ENCODE assay signal across 14 mouse cellular contexts in genomic region chr12:54002496-54002895, GRCm38 (mm10).
DNase-seq lines count a peak whose midpoint lies in the region; ATAC-seq and TF ChIP-seq lines count a peak whose summit lies in the region.
"Had no signal": no experiment of that assay in that cellular context is flagged by ENCODE, and none has a peak within 500 bp of the region (broad histone marks: within the 10 kb centered on the region; RNA-seq: fewer than 3 reads in every experiment).

No protein-coding gene starts in this region.

- in situ Hi-C loops in Patski (cut with MboI; ENCODE audit: low pct_unique_long_range_greater_than_20kb): no loop called here

- POLR2A ChIA-PET in Patski (lab: Charles Lee): interaction anchor here (0.7 kb wide), 1 partner anchor 718 kb away, joined by 3 read pairs; no protein-coding TSS in a partner anchor

- no peaks in the 10 kb centered on the region for H3K36me3 ChIP-seq in hindbrain, postnatal 0 days (ENCODE audit: insufficient read depth, low read length)
- no peaks in the 10 kb centered on the region for H3K36me3 ChIP-seq in hindbrain, embryonic 13.5 days
- H3K36me3 ChIP-seq in midbrain, postnatal 0 days (ENCODE audit: insufficient read depth, low read length): no peaks in the 10 kb centered on the region
- no peaks in the 10 kb centered on the region for H3K36me3 ChIP-seq in midbrain, embryonic 11.5 days (ENCODE audit: control insufficient read depth, insufficient read depth, low read length)
- no peaks in the 10 kb centered on the region for H3K36me3 ChIP-seq in forebrain, embryonic 11.5 days (ENCODE audit: control insufficient read depth, insufficient read depth, low read length)
- H3K36me3 ChIP-seq in heart, embryonic 12.5 days: no peaks in the 10 kb centered on the region
- H3K36me3 ChIP-seq: G1E; kidney, embryonic 15.5 days had no signal

- H3K4me1 ChIP-seq in hindbrain, postnatal 0 days (ENCODE audit: insufficient read depth, low read length): no peaks in the 10 kb centered on the region
- H3K4me1 ChIP-seq in hindbrain, embryonic 13.5 days (replicated peaks): peaks cover 11% of the 10 kb centered on the region
- H3K4me1 ChIP-seq in midbrain, postnatal 0 days (ENCODE audit: insufficient read depth, low read length): no peaks in the 10 kb centered on the region
- no peaks in the 10 kb centered on the region for H3K4me1 ChIP-seq in midbrain, embryonic 11.5 days (ENCODE audit: control insufficient read depth, insufficient read depth, low read length)
- H3K4me1 ChIP-seq in forebrain, embryonic 11.5 days (replicated peaks; ENCODE audit: control insufficient read depth, insufficient read depth, low read length): no peaks in the 10 kb centered on the region
- H3K4me1 ChIP-seq in heart, embryonic 12.5 days (replicated peaks): peaks cover 21% of the 10 kb centered on the region

- H3K4me2 ChIP-seq in hindbrain, postnatal 0 days (ENCODE audit: low read depth, low read length): no peak overlapping the region
- no peak overlapping the region for H3K4me2 ChIP-seq in hindbrain, embryonic 13.5 days
- H3K4me2 ChIP-seq in midbrain, postnatal 0 days (ENCODE audit: low read depth, low read length, poor library complexity, severe bottlenecking): no peak overlapping the region
- no peak overlapping the region for H3K4me2 ChIP-seq in midbrain, embryonic 11.5 days
- no peak overlapping the region for H3K4me2 ChIP-seq in forebrain, embryonic 11.5 days (ENCODE audit: low read depth, low read length, severe bottlenecking)
- H3K4me2 ChIP-seq in heart, embryonic 12.5 days: no peak overlapping the region
- H3K4me2 ChIP-seq: kidney, embryonic 15.5 days had no signal

- no peak overlapping the region for H3K9ac ChIP-seq in hindbrain, postnatal 0 days (replicated peaks; ENCODE audit: low read length)
- no peak overlapping the region for H3K9ac ChIP-seq in hindbrain, embryonic 13.5 days
- H3K9ac ChIP-seq in midbrain, postnatal 0 days (replicated peaks; ENCODE audit: low read length, poor library complexity, severe bottlenecking): no peak overlapping the region
- H3K9ac ChIP-seq in midbrain, embryonic 11.5 days (ENCODE audit: low read length): no peak overlapping the region
- no peak overlapping the region for H3K9ac ChIP-seq in forebrain, embryonic 11.5 days (ENCODE audit: low read length)
- no peak overlapping the region for H3K9ac ChIP-seq in heart, embryonic 12.5 days
- H3K9ac ChIP-seq: kidney, embryonic 15.5 days had no signal

- H3K9me3 ChIP-seq in hindbrain, postnatal 0 days (ENCODE audit: low read length): no peaks in the 10 kb centered on the region
- no peaks in the 10 kb centered on the region for H3K9me3 ChIP-seq in hindbrain, embryonic 13.5 days
- no peaks in the 10 kb centered on the region for H3K9me3 ChIP-seq in midbrain, postnatal 0 days (ENCODE audit: low read length)
- H3K9me3 ChIP-seq in midbrain, embryonic 11.5 days (ENCODE audit: control insufficient read depth, low read length): no peaks in the 10 kb centered on the region
- H3K9me3 ChIP-seq in forebrain, embryonic 11.5 days (ENCODE audit: control insufficient read depth, low read length): no peaks in the 10 kb centered on the region
- no peaks in the 10 kb centered on the region for H3K9me3 ChIP-seq in heart, embryonic 12.5 days (replicated peaks)
- H3K9me3 ChIP-seq: kidney, embryonic 15.5 days had no signal

- H3K4me3 ChIP-seq in hindbrain, postnatal 0 days (ENCODE audit: low read length): no peak overlapping the region
- no peak overlapping the region for H3K4me3 ChIP-seq in hindbrain, embryonic 13.5 days
- H3K4me3 ChIP-seq in midbrain, postnatal 0 days (ENCODE audit: low read depth, low read length): no peak overlapping the region
- H3K4me3 ChIP-seq in midbrain, embryonic 11.5 days (ENCODE audit: low read depth, low read length): no peak overlapping the region
- H3K4me3 ChIP-seq in forebrain, embryonic 11.5 days (ENCODE audit: low read depth, low read length): no peak overlapping the region
- H3K4me3 ChIP-seq in heart, embryonic 12.5 days: no peak overlapping the region
- H3K4me3 ChIP-seq: kidney, embryonic 15.5 days had no signal

- no peak overlapping the region for H3K27ac ChIP-seq in hindbrain, postnatal 0 days
- no peak overlapping the region for H3K27ac ChIP-seq in hindbrain, embryonic 13.5 days
- H3K27ac ChIP-seq in midbrain, postnatal 0 days (ENCODE audit: low read depth, low read length): no peak overlapping the region
- no peak overlapping the region for H3K27ac ChIP-seq in midbrain, embryonic 11.5 days (ENCODE audit: low read depth, low read length)
- H3K27ac ChIP-seq in forebrain, embryonic 11.5 days (ENCODE audit: low read depth, low read length): no peak overlapping the region
- no peak overlapping the region for H3K27ac ChIP-seq in heart, embryonic 12.5 days (ENCODE audit: poor library complexity, severe bottlenecking)
- H3K27ac ChIP-seq: kidney, embryonic 15.5 days had no signal

- ATAC-seq in hindbrain, postnatal 0 days: no peak
- ATAC-seq in hindbrain, embryonic 13.5 days (ENCODE audit: low FRiP score): no peak
- no peak for ATAC-seq in midbrain, postnatal 0 days (ENCODE audit: low FRiP score)
- ATAC-seq in midbrain, embryonic 11.5 days (ENCODE audit: low FRiP score): no peak
- no peak for ATAC-seq in Patski
- ATAC-seq in forebrain, embryonic 11.5 days (replicated peaks; ENCODE audit: low FRiP score): no peak
- no peak for ATAC-seq in heart, embryonic 12.5 days (ENCODE audit: insufficient number of reproducible peaks, low FRiP score)
- ATAC-seq: hindbrain, embryonic 16.5 days had no signal

- TF ChIP-seq CTCF in hindbrain, postnatal 0 days (IDR thresholded peaks at IDR 0.05; ENCODE audit: low read depth): peak; percentile 38
- peak; percentile 47 for TF ChIP-seq CTCF in midbrain, postnatal 0 days (IDR thresholded peaks at IDR 0.05)
- TF ChIP-seq CTCF in Patski (IDR thresholded peaks at IDR 0.05): peak; percentile 39

- H3K27me3 ChIP-seq in hindbrain, postnatal 0 days (ENCODE audit: insufficient read depth, low read length): no peaks in the 10 kb centered on the region
- H3K27me3 ChIP-seq in hindbrain, embryonic 13.5 days: no peaks in the 10 kb centered on the region
- H3K27me3 ChIP-seq in midbrain, postnatal 0 days (ENCODE audit: insufficient read depth, low read length): no peaks in the 10 kb centered on the region
- H3K27me3 ChIP-seq in midbrain, embryonic 11.5 days (ENCODE audit: control insufficient read depth, insufficient read depth, low read length): no peaks in the 10 kb centered on the region
- no peaks in the 10 kb centered on the region for H3K27me3 ChIP-seq in Patski
- H3K27me3 ChIP-seq in forebrain, embryonic 11.5 days (ENCODE audit: control insufficient read depth, insufficient read depth, low read length): no peaks in the 10 kb centered on the region
- no peaks in the 10 kb centered on the region for H3K27me3 ChIP-seq in heart, embryonic 12.5 days (replicated peaks)
- H3K27me3 ChIP-seq: kidney, embryonic 15.5 days had no signal

- DNase-seq in hindbrain, postnatal 0 days (ENCODE audit: low spot score): no peak
- DNase-seq in midbrain, postnatal 0 days (ENCODE audit: low spot score): no peak
- DNase-seq in midbrain, embryonic 11.5 days (ENCODE audit: low spot score, missing footprints): no peak
- no peak for DNase-seq in Patski (ENCODE audit: low read depth, low spot score)
- DNase-seq in retina, postnatal 1 day: peak; percentile 19
- DNase-seq in forebrain, embryonic 11.5 days (ENCODE audit: low spot score): no peak
- DNase-seq: adrenal gland, postnatal 25 days; cerebellum, adult 11 months; gastrocnemius, postnatal 14 days had no signal

- CTCF ChIA-PET in Patski (lab: Charles Lee): no interaction called here

- WGBS in hindbrain, postnatal 0 days: 80% methylated on average over 4 of the region's 4 CpGs
- 72% methylated on average over 4 of the region's 4 CpGs for WGBS in hindbrain, embryonic 13.5 days
- 78% methylated on average over 4 of the region's 4 CpGs for WGBS in midbrain, postnatal 0 days
- WGBS in midbrain, embryonic 11.5 days: 71% methylated on average over 4 of the region's 4 CpGs
- WGBS in forebrain, embryonic 11.5 days: 79% methylated on average over 4 of the region's 4 CpGs
- whole genome bisulfite sequencing in heart, embryonic 12.5 days: 68% methylated on average over 4 of the region's 4 CpGs
